Mouse (Mus musculus) neural tube, embryonic 10.5 days (tissue): ENCODE results near the gene Tiparp.

Experiments
- DNase-seq: peaks from one replicate; pipeline ENCODE4 v3.0.0-alpha.2; 2017; ENCODE audit warnings: low spot score; ENCODE audit errors: extremely low spot score

Gene Tiparp

DNA sequence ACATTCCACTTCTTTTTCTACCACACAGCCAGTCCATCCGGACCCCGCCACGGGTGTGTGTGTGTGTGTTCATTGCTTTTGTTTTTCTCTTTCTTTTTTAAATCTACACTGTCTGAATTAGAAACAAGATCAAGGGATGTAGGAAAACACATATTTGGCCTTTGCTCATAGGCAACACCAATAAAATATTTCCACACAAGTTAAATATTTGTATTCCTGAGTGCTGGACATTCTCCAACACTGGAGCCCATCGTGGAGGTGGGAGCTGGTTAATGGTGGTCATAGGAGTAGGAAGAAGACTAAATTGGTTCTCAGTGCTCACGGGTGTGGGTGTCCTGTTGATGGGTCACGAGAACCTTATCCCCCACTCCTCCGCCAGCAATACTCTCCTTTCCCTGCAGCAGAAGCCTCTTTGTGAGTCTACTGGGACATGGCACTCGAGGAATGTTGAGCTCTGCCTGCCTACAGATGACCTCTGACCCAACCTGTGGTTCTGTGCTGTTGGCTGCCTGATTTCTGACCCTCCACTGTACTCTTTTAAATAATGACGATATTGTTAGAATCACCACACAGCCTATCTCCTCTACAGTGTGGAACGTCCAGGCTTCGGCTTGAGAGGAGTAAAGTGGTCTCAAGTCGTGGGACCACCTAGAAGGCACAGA, 51.2 kb downstream of the Tiparp start:
- no peak for DNase-seq

DNA sequence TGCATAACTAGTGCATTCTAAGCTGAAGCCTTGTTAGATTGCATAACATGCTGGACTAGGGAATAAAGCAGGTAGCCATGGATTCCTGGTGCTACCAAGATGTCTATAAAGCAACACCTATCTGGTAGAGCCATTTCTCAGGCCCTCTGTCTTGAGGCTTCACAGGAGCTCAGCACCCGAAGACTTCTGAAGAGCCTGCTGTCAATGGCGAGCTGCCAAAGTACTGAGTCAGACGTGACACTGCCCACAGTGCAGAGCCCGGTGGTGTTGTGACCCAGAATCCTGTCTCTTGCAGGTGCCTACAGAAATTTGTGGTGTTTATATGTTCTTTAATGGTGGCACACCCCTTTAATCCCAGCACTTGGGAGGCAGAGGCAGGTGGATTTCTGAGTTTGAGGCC, 53.4 kb downstream of the Tiparp start:
- DNase-seq, result no peak

DNA sequence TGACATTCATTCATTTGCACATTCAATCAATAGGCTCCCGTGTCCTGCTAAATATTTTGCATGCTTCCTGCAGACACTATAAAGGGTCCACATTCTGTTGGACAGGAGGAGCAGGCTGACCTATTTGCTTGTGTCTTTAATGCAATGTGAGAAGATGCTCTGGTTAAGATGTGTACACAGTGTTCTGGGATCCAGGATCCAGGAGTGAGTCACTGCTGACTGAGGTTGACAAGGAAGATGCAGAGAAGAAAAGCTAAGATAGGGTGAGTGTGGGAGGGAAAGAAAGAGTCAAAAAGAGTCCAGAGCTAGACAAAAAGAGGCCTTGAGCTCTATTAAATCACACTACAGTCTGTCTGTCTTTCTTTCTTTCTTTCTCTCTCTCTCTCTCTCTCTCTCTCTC, 56.1 kb downstream of the Tiparp start:
- DNase-seq, result no peak

DNA sequence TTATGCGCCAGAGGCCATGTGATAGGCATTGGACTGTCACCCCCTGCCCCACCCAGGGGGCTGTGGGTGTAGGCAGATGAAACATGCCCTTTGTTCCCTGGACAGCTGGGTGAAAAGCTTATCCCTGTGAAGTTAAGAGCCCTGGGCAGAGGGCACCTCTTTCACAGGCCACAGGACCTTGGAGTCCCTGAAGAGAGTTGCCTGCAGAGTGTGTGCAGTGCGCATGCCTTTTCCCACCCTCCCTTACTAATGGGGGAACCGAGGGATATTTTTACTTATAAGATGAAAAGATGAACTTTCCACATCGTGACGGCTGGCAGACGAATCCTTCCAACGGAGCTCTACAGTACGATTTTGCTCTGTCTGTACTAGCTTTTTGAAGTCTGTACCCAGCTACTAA, 57.1 kb downstream of the Tiparp start:
- DNase-seq, result no peak

DNA sequence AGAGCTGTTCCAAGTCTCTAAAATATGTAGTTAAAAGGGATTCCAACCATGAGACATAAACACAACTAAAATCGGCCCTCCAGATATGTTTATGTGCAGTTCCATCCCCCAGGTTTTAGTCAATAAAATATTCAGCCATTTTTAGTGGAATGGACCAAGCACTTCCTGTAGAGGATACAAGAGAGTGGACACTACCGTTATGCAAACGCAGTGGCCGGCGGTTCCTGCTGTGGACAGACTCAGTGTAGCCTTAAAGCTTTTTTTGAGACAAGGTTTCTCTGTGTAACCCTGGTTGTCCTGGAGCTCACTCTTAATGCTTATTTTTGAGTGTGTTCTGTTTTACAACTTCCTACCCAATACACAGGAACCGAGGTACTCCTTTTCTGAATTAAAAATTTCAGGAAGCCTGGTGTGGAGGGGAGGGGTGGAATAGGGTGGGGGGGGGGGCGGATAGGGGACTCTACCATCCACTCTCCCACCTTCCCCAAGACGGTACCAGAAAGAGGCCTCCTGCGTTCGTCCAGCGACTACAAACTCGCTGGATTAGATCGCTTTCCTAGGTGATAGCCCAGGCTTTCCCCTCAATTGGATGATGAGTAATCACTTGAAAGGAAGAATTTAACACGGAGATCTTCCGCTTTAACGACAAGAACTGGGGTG, 57.7 kb downstream of the Tiparp start:
- no peak for DNase-seq

DNA sequence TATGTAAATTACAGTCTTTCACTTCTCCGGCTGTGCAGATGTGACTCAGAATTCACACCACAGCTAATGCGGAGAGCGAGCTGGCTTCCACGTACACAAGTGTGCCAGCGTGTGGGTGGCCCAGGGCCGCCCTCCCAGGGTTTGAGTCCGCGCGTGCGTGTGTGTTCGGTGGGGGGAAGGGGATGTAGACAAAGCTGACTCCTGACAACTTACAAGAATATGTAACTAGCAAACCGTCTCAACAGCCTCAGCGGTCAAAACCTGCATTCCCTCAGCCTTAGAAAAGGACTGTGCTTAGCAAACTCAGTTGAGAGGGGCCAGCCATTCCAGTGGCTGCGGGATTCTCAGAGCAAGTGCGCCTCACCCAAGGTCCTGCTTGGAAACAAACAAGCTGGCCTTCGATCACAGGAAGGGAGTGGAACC, 58.3 kb downstream of the Tiparp start:
- peak; percentile 58 for DNase-seq

DNA sequence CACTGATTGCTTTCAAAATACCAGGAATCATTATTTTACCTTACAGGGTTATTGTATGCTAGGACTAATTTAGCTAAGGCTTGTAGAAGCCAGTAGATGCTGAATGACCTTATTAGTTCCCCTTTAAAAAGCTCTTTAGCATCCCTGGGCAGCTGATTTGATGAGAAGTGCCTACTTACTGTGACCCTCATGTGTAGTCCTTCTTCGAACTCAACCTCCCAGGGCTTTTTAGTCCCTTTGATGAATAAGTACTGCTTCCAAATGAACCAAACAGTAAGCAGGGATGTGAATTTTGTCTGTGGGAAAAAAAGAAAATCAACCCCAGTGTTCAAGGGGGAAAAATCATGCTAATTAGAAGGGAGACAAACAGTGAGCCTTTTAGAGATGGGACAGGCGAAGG, 58.8 kb downstream of the Tiparp start:
- DNase-seq, result no peak

DNA sequence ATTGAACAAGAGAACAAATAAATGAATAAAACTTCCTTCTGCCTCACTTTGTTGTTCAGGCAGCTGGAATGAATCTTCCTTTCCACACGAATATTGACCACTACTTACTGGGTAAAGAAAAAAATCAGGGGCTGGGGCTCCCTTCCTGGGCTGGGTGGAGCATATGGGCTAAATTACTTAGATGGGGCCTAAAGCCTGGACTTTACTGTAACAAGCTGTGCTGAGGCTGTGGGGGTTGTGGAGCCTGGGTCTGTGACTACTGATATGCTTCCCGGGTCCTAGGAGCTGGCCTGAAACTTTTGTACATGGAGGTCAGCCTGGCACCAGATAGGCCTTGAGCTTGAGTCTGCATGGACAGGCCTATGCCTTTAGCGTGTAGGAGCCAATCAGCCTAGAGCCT, 60.2 kb downstream of the Tiparp start:
- DNase-seq, result no peak

DNA sequence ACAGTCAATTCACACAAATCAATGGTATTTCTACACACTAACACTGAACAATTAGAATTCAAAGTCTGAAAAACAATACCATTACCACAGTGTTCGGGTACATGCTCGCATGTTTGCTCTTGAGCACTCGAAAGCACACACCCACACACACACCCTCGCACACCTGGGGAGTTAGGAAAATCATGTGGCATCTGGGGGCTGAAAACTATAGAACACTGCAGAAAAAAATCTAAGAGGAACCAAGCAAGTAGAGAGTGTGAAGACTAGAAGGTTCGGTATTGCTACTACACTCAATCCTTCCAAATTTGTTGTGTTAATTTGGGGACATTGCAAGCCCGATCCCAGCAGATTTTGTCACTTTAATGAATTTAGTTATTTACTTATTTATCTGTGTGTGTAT, 64.6 kb downstream of the Tiparp start:
- no peak for DNase-seq

DNA sequence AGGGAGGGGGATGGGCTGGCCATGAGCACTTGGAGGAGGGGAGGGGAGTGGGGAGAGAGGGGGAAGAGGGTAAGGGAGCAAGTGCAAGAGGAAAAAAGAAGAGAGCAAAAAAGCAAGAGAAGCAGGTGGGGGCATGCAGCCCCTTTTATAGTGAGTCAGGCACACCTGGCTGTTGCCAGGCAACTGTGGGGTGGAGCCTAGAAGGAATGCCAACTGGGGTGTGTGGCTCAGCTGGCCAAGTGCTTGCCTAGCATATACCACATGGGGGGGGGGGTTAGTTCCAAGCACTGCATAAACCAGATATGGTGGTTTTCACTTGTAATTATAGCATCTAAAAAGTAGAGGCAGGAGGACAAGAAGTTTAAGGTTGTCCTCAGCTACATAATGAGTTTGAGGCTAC, 66.3 kb downstream of the Tiparp start:
- DNase-seq, result no peak

DNA sequence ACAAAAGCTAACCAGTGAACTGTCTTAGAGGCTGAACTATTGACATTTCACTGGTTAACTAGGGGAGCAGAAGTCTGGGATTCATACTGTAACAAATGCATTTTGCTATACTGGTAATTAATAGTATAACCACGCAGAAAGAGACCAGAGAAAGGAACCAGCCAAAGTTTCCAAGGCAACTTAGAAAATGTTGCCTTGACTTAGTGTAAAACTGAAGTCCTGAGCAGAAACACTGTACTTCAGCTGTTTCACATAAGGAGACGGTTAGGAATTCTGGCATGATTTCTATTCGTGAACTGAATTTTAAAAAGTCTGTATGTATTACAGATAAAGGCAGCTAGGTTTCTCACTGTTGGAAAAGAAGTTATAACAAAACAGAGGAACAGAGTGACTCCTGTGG, 67.0 kb downstream of the Tiparp start:
- no peak for DNase-seq

DNA sequence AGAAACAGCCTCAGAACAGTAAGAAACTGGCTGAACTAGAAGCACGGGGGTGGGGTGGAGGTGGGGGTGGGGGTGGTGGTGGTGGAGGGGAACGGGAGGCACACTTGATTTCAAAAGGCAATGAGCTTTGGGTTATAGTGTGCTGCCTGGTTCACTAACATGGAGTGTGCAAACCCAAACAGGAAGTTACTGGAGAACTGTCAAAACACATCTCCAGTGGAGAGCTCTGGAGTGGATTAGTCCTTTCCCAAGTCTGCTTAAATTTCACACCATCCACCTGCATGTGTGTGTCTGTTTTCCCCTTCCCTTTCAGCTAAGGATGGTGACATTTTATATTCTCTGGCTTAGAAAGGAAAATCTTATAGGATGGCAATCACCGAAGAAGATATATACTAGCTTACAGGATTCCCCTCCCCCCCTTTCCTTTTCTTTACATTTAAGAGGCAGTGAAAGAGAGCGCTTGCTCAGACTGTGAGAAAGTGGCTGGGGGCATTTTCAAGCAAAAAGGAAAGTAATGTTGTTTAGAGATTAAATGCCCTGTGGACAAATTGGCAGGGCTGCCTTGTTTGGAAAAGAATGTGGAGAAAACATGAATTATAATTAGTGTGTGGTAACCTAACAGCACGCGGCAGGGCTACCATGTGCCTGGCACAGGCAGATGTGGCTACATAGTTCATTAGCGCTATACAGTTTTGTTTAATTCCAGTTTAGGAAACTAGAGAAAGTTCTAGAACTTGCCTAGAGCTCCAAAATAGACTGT, 70.0 kb downstream of the Tiparp start:
- no peak for DNase-seq

DNA sequence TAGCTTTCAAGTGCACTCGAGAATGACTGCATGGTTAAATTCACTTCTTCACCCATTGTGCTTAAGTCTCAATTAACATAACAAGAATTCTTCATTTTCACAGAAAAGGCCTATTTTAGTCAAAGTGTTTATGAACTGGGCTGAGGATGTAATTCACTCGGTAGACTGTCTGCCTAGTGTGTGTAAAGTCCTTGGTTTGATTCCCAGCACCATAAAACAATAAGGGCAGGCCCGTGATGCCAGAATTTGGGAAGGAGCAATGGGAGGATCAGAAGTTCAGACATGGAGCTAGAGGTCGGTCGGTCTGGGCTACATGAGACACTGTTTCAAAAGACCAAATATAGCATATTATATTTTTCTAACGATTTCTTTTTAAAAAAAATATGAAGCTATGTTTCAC, 70.9 kb downstream of the Tiparp start:
- no peak for DNase-seq

DNA sequence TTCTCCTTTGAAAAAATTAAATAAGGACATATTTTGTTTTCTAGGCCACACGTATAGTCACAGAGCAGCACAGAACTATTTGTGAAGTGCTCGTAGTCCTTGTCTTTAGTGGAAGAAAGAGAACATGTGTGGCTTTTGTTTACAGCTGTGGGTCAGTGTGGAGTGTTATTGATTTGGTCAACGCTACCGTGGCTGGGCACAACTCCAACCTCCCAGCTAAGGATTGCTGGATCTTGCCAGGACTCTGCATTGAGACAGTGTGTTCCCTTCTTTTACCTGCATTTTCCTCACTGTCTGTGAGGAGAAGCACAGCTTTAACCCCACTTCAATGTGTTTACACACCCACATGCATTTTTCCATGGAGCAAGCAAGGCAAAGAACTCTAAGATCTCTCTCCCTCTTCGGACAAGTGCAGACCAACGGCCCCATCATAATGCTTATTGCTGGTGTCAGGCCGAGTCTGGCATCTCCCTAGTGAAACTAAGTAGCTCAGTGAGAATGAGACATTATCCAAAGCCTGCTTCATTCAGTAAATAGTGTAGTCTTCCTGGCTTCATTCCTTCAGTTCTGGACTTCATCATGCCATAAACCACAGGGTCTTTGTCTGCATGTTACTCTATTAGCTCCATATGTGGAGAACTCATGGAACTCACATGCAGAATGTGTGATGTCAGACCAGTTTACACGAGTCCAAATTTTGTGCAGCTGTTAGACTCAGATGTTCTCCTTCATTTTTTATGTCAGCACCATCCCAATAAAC, 73.3 kb downstream of the Tiparp start:
- no peak for DNase-seq

DNA sequence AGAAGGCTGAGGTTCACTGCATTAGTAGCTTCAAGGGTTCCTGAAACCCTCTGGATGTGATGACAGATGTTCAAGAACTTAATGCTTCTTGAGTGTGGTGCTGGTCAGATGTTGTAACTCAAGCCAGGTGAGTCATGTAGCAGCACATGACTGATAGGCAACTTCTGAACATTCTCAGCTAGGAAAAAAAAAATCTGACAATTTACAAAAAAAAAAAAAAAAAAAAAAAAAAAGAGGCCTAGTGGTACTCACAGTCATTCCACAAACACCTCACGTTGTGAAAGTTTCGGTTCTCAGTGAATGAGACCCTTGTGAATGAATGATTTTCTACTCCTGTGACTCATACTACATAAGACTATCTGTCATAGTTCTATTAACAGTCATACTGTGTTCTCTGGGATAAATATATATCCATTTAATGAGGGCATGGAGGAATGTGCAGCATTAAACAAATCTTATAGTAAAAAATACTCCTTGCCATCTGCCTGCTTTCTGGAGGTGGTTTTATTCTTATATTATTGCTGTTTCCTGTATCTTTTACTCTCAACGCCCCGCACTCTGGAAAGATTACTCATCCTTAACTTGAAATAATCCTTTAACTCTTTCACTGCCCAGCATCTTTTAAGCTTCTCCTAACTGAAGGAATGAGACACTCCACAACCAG, 75.3 kb downstream of the Tiparp start:
- no peak for DNase-seq
